Mouse (Mus musculus) lung, embryonic 16.5 days (tissue): ENCODE measurements around the gene Cdh8. TPM values are rescaled to one million over a fixed set of nuclear protein-coding genes. Genes with fewer than 3 reads are reported as not detected.

Experiments used
- ATAC-seq: fragments of 200-750 bp; cut with Nextera tagmentation; 2 replicates; pipeline ENCODE4 v1.8.0; 2017; ENCODE audit warnings: low read depth, mild to moderate bottlenecking, moderate library complexity
- H3K27ac ChIP-seq: fragments of 300-500 bp; sonication (generic); 2 replicates; pipeline ENCODE4 v1.5.1; 2014; ENCODE audit warnings: mild to moderate bottlenecking, control low read depth, low read length
- H3K27me3 ChIP-seq: fragments of 300-500 bp; sonication (generic); 2 replicates; pipeline ENCODE4 v1.6.1; 2014; ENCODE audit warnings: low read depth, low read length, mixed read lengths; ENCODE audit not compliant: control insufficient read depth, insufficient read depth
- H3K36me3 ChIP-seq: fragments of 300-500 bp; sonication (generic); 2 replicates; pipeline ENCODE4 v1.6.1; 2014; ENCODE audit warnings: low read length; ENCODE audit not compliant: control insufficient read depth, insufficient read depth
- H3K4me1 ChIP-seq: fragments of 300-500 bp; sonication (generic); replicated peaks from 2 replicates; pipeline ENCODE4 v1.6.1; 2014; ENCODE audit warnings: low read length, mixed read lengths; ENCODE audit not compliant: control insufficient read depth, insufficient read depth
- H3K4me2 ChIP-seq: fragments of 300-500 bp; sonication (generic); 2 replicates; pipeline ENCODE4 v1.6.1; 2014; ENCODE audit warnings: low read depth, low read length, control low read depth
- H3K4me3 ChIP-seq: fragments of 300-500 bp; sonication (generic); 2 replicates; pipeline ENCODE4 v1.5.1; 2014; ENCODE audit warnings: mild to moderate bottlenecking, low read length, control low read depth
- H3K9ac ChIP-seq: fragments of 300-500 bp; sonication (generic); 2 replicates; pipeline ENCODE4 v1.6.1; 2014; ENCODE audit warnings: low read length, control low read depth
- H3K9me3 ChIP-seq: fragments of 300-500 bp; sonication (generic); 2 replicates; pipeline ENCODE4 v1.6.1; 2016; ENCODE audit warnings: low read length; ENCODE audit not compliant: control insufficient read depth
- WGBS: fragments of 180-500 bp; shearing (Covaris S2); extraction: QIAGEN DNeasy Blood & Tissue Kit; methylation state at CpG from one replicate; pipeline ENCODE4 v1.1.7; 2014; 5-methylcytosine and 5-hydroxymethylcytosine counted together
- polyA plus RNA-seq: library from polyadenylated mRNA; unstranded; fragments of >200 nt; fragmentation: Nextera tagmentation; extraction: Ambion mirVana; gene quantifications from 2 replicates; pipeline ENCODE4 v1.2.1, GENCODE M21; 2015

Gene Cdh8
- polyA plus RNA-seq = 5.3 and 5.8 TPM in 2 replicates

- Histone ChIP-seq H3K4me2 (peak within 1 kb of the TSS; percentile 93), H3K4me3 (peak within 1 kb of the TSS; percentile 58), H3K4me1 (peaks cover 4% of the 10 kb centered on the region; the same call in 1 of the 2 replicates), H3K9me3 (no peaks in the 10 kb centered on the region), H3K27ac (no peak within 1 kb of the TSS), H3K9ac (peak within 1 kb of the TSS; percentile 42), H3K27me3 (peaks cover 27% of the 10 kb centered on the region), H3K36me3 (no peaks in the 10 kb centered on the region)
- WGBS = under 1% methylated on average over 57 of the region's 58 CpGs
- peak; percentile 87 for ATAC-seq
These were observed at the start of gene Cdh8 for GRCm38 (mm10) chr8:99415966-99416781. Gene Cdh8 (minus strand): TSS chr8:99416471.

- no peak overlapping the region for H3K27ac ChIP-seq
- no peak for ATAC-seq
- no peaks in the 10 kb centered on the region for H3K36me3 ChIP-seq
- H3K9ac ChIP-seq = no peak overlapping the region
- no peaks in the 10 kb centered on the region for H3K9me3 ChIP-seq
- H3K4me1 ChIP-seq = no peaks in the 10 kb centered on the region
- H3K4me2 ChIP-seq = no peak overlapping the region
- H3K27me3 ChIP-seq = no peaks in the 10 kb centered on the region
- WGBS = 80% methylated on average over 1 of the region's 1 CpGs
- H3K4me3 ChIP-seq = no peak overlapping the region
These were observed 30.2 kb upstream of the Cdh8 start for GRCm38 (mm10) chr8:99446506-99446905.

GRCm38 (mm10) chr8:99425901-99426300, 9.6 kb upstream of the Cdh8 start:
- no peaks in the 10 kb centered on the region for H3K9me3 ChIP-seq
- H3K9ac ChIP-seq = no peak overlapping the region
- ATAC-seq = no peak
- WGBS = 74% methylated on average over 4 of the region's 4 CpGs
- H3K4me3 ChIP-seq = no peak overlapping the region
- no peak overlapping the region for H3K4me2 ChIP-seq
- H3K36me3 ChIP-seq = no peaks in the 10 kb centered on the region
- H3K27me3 ChIP-seq = no peaks in the 10 kb centered on the region
- no peaks in the 10 kb centered on the region for H3K4me1 ChIP-seq
- H3K27ac ChIP-seq = no peak overlapping the region

DNA sequence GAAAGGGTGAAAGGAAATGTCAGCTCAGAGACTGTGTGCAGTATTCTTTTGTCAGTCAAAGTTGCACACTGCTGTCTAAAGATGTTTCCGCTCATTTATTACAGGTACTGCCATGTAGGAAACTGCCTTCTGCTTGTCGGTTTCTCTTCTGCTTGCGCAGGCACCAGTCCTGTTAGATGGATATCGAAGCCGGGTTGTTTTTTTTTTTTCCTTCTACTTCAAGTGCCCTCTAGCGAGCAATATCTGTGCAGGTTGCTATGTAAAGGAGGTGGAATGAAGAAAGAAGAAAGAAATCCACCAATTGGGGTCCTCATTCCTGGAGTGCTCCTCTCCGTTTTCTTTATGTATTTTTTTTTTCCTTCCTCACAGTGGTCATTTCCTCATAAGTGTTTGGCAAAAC, 5.2 kb upstream of the Cdh8 start:
- Histone ChIP-seq H3K9me3 (no peaks in the 10 kb centered on the region), H3K4me3 (peak overlapping the region; percentile 12; the same call in 1 of the 2 replicates), H3K36me3 (no peaks in the 10 kb centered on the region), H3K4me1 (no peaks in the 10 kb centered on the region), H3K27ac (no peak overlapping the region), H3K4me2 (peak overlapping the region; percentile 47), H3K27me3 (peaks cover 13% of the 10 kb centered on the region), H3K9ac (no peak overlapping the region)
- ATAC-seq = no peak
- 15% methylated on average over 7 of the region's 7 CpGs for WGBS

DNA sequence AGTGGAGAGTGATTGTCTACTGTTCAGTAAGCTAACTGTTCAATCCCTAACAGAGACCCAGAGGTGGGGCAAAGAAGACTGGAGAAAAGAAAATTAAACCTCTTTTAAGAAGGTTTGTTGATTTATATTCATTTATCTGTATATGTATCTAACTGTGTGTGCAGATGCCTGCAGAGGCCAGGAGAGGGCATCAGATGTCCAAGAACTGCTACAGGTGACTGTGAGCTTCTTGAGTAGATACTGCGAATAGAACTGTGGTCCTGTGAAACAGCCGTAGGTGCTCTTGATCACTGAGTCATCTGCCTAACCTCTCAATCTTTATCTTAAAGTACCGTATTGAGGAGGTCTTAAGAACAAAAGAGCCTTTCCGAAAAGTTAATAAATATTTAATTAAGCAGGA, 3.5 kb upstream of the Cdh8 start:
- peaks cover 4% of the 10 kb centered on the region; the same call in 1 of the 2 replicates for H3K4me1 ChIP-seq
- no peaks in the 10 kb centered on the region for H3K9me3 ChIP-seq
- no peak overlapping the region for H3K4me3 ChIP-seq
- no peak overlapping the region for H3K27ac ChIP-seq
- no peaks in the 10 kb centered on the region for H3K36me3 ChIP-seq
- no peak overlapping the region for H3K4me2 ChIP-seq
- peaks cover 26% of the 10 kb centered on the region for H3K27me3 ChIP-seq
- ATAC-seq = no peak
- no peak overlapping the region for H3K9ac ChIP-seq
- WGBS = 48% methylated on average over 4 of the region's 4 CpGs

DNA sequence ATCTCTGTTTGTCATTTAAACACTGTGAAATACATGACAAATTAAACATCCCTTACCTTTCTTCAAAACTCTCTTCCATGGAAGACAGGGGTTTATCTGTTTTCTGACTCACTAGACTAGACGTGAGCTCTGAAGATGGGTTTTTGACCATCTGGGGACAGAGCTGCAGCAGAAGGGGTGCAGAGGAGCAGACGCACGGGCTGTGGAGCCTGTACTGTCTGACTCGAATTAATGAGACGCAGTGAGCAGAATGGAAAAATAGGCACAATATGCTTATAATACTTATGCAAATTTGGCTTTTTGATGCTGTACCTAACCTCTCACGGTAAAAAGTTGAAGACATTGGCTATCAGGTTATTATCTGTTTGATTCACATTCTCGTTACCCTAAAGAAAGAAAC, 1.2 kb upstream of the Cdh8 start:
- no peaks in the 10 kb centered on the region for H3K36me3 ChIP-seq
- H3K4me3 ChIP-seq = no peak overlapping the region
- no peaks in the 10 kb centered on the region for H3K9me3 ChIP-seq
- peaks cover 4% of the 10 kb centered on the region; the same call in 1 of the 2 replicates for H3K4me1 ChIP-seq
- 58% methylated on average over 7 of the region's 7 CpGs for WGBS
- H3K9ac ChIP-seq = no peak overlapping the region
- peaks cover 27% of the 10 kb centered on the region for H3K27me3 ChIP-seq
- ATAC-seq = no peak
- no peak overlapping the region for H3K4me2 ChIP-seq
- no peak overlapping the region for H3K27ac ChIP-seq

- H3K9me3 ChIP-seq = no peaks in the 10 kb centered on the region
- no peak overlapping the region for H3K27ac ChIP-seq
- peak overlapping the region; percentile 42 for H3K9ac ChIP-seq
- H3K4me1 ChIP-seq = peaks cover 4% of the 10 kb centered on the region; the same call in 1 of the 2 replicates
- under 1% methylated on average over 48 of the region's 48 CpGs for WGBS
- peak overlapping the region; percentile 93 for H3K4me2 ChIP-seq
- peak; percentile 31; the same call in 1 of the 2 replicates for ATAC-seq
- H3K4me3 ChIP-seq = peak overlapping the region; percentile 58
- no peaks in the 10 kb centered on the region for H3K36me3 ChIP-seq
- peaks cover 27% of the 10 kb centered on the region for H3K27me3 ChIP-seq
These were observed 950 bp downstream of the Cdh8 start for GRCm38 (mm10) chr8:99415076-99415965.

DNA sequence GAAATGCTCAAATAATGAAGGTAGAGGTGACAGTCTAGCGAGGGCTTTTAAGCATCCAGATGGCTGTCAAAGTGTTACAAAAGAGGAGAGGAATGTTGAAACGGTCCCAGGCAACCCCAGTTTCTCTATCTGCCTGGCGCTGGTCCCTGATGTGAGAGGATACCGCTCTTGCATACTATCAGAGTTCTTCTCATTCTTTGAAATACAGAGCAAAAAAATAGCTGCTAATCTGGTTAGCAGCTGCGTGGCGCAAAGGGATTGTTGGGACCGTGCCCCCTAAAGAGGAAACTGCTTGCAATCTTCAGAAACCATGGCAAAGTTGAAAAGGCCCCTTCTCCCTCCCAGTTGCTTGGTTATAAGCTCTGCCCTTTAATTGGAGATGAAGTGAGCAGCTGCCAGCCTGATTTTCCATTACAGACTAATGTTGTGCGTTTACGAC, 1.8 kb downstream of the Cdh8 start:
- Histone ChIP-seq H3K4me1 (peaks cover 4% of the 10 kb centered on the region; the same call in 1 of the 2 replicates), H3K4me2 (peak overlapping the region; percentile 93), H3K27ac (no peak overlapping the region; the same call in 1 of the 2 replicates), H3K36me3 (no peaks in the 10 kb centered on the region), H3K9ac (no peak overlapping the region; the same call in 1 of the 2 replicates), H3K27me3 (peaks cover 27% of the 10 kb centered on the region), H3K9me3 (no peaks in the 10 kb centered on the region), H3K4me3 (peak overlapping the region; percentile 58)
- ATAC-seq = no peak
- WGBS = 2% methylated on average over 9 of the region's 9 CpGs
